Mouse (Mus musculus) frontal cortex, adult (tissue): Measurements from ENCODE around the gene Nyx.
"Not testable (repeated sequence)": the region's sequence is repeated elsewhere in the genome, so short reads cannot be mapped to it uniquely, and the experiment has no call there.

Source experiments
- ATAC-seq: cut with Nextera tagmentation; 2 replicates; pipeline ENCODE4 v1.9.2; 2017; ENCODE audit warnings: mild to moderate bottlenecking, moderate library complexity, mixed read lengths; ENCODE audit not compliant: low TSS enrichment

Gene Nyx

DNA sequence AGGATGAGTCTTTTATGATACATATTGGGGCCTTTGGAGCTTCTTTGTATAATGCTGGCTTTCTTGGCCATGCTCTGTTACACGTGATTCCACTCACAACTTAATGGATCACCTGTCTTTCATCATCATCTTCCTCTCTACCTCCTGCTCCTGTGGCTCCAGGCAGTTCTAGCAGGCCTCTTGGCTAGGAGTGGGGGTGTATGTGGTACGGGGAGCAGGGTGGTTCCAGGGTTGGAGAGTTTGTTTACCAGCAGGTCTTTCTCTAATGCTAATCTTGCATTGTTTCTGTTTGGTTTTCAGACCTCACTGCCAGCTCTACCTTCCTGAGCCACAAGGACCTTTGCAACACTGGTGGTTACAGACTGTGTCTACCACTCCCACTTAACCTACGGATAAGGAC is at the start of gene Nyx:
Gene Nyx (plus strand): TSS at position 301 of the 400 bp plus-strand sequence.
- no peak for ATAC-seq

DNA sequence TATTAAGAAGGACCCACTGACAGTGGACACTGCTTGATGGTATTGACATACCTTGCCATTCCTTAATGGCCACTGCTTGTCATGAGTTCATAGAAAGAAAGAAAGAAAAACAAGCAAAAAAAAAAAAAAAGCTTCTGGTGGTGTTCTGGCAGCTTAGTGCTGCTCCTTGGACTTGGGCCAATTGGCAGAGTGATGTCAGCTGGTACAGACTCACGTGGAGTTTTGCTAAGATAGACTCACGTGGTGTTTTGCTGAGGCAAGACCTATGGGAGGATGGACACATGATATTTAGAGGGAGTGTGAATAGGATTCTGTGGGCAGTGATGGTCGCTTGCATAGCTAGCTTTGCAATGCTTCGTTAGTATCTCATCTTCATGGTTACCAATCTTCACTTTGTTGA is 43.9 kb upstream of the Nyx start:
- ATAC-seq = no peak

DNA sequence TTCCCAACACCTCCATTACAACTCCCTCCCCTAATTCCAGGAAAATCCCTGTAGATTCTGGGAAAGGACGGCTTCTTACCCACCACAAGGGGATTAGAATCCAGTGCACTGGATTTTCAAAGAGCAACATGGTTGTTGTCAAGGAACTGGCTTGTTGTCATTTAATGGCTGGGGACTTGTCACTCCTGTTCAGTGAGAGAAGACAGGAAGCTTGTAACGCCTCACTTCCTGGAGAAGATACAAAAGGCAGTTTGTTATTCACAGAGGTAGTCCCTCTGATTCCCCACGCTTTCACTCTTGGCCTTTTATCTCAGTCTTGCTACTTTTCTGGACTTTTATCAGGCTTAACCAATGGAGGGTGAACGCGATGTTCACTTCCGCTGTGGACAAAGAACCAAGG is 34.5 kb upstream of the Nyx start:
- ATAC-seq = no peak

DNA sequence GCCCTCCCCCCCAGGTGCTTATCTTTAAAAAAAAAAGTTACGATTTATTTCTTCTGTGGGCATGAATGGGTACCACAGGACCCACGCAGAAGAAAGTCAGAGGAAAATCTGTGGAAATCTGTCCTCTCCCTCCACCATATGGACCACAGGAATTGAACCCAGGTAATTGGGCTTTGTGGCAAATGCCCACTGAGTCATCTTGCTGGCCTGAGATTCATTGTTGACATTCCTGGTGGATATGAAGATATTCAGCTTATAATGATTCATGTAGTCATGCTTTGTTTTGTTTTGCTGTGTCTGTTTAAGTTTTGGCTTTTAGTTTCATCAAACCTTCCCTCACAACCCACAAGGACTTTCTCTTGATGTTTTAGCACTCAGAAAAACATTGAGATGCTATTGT is 29.9 kb upstream of the Nyx start:
- ATAC-seq = not testable (repeated sequence)

DNA sequence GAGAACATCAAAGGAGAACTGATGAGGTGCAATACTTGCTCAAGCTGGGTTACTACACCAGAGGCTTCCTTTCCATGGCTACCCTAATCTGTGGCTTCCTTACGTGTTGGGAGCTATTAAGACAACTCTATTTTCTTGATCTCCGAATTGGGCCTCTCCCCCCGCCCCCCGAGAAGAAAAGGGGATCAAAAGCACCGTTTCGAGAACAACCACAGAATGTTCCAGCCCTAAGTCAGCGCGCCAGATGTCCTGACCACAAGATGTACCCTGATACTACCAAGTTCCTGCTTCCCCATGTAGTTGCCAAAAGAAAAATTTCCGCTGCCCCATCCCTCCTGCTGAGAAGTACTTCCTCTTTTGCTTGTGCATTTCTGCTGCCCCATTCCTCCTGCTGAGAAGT is 9.4 kb upstream of the Nyx start:
- ATAC-seq = not testable (repeated sequence)

DNA sequence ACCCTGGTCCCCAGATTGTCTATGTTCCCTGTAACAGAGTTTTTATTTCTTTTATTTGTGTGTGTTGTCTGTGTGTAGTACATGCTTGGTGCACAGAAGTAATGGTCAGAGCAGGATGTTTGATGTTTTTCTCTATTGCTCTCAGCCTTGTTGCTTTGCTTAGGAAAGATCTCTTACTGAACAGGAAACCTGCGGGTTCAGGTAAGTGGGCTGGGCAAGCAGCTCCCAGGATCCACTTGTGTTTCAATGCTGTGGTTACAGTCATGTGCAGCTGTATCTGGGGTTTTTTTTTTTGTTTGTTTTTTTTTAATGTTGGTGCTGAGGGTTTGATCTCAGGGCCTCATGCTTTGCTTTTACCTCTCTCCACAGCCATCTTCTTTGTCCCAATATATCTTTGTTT is 7.1 kb upstream of the Nyx start:
- ATAC-seq = no peak

DNA sequence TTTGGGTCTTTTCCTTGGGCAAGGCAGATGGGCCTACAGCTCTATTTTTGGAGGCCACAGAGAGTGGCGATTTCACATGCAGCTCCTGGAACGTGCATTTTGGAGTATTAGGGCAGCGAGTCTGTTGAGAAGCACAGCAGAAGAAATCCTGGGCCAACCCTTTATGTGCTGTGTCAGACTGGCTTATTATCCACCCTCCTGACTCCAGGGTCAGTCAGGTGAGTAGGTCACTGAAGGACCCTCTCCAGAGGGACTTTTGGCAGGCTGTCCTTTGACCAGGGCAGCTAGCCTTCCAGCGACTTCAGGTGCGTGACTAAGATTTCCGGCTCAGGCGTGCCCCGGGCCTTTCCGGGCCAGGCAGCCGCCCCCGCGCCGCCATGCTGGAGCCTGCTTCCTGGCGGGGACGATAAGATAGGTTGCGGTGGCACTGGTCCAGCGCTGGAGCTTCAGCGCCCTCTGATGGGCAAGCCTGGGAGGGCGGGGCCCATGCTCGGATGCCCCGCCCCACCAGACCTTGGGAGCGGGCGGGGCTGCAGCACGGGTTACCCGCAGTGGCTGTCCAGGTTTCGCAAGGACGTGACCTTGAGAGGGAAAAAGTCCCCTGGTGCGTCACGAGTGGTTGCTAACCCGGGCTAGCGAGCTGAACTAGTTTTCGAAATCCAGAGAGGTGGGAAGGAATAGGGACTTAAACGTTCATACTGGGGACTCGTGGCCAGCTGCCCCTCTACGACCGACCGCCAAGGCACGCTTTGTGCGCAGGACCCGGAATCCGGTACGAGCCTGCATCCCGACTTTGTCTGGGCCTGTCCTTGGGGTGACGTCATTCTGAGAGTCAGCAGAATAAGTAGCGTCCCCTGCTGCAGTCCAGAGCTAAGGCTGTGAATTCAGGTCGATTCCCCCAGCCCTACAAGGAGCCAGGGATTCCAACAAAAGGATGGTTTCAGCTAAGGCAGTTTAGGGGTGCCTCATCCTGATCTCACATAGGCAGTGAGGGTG is 4.3 kb upstream of the Nyx start:
- ATAC-seq = peak; percentile 87

DNA sequence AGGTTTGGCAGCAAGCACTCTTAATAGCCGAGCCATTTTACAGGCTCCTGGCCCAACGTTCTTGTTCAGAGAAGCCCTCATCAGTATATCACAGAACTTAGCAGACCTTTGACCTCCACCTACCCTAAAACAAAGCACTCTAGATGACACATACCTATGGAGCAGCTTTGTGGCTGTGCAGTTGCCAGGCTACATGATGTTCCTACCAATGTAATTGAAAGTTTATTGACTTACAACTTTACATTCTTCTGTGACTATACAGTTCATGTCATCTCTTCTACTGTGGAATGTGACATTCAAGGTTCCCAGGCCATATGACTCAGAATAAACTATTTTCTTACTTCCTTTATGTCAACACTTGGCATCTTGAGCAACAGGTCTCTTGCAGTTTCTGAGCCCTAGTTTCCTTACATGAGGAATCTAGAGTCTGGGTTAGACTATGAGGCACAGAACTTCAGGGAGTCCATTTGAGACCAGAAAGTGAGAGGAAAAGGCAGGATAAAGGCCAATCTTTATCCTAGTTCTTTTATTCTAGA is 2.9 kb upstream of the Nyx start:
- no peak for ATAC-seq

DNA sequence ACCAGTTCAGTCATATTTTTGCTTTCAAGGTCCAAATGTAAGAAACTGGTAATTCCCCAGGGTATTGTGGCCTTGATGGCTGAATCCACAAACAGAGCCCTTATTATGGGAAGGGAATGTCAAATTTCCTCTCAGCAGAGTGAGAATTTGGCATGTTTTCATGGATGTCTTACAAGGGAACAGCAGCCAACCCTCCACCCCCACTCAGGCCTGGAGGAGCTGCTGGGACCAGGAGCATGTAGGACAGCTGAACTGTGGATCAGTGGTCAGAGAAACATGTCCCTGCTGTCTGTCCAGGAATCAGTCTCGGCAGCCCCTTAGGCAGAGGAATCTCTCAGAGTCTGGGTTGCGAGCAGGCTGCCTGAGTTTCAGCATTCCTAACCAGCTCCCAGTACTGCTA is 771 bp downstream of the Nyx start:
- ATAC-seq = no peak

DNA sequence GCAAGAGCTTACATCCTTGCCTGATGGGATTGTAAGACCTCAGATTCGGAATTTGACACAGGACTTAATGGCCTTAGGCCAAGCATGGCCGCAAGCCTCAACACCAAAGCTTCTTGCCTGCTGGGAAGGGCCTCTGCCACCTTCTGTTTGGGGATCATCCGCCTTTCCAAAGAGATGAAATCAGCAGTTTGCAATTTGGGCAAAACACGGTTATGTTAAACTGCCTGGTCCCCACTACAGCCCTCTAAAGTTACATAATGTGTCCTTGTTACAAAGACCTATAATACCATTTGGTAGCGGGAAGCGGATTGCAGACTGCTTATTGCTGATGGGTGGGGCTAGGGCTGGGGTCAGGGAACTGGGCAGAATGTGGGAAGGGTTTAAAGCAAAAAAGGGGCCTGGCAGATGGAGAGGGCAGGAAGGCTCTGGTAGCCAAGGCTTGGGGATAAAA is 1.2 kb downstream of the Nyx start:
- ATAC-seq = no peak

DNA sequence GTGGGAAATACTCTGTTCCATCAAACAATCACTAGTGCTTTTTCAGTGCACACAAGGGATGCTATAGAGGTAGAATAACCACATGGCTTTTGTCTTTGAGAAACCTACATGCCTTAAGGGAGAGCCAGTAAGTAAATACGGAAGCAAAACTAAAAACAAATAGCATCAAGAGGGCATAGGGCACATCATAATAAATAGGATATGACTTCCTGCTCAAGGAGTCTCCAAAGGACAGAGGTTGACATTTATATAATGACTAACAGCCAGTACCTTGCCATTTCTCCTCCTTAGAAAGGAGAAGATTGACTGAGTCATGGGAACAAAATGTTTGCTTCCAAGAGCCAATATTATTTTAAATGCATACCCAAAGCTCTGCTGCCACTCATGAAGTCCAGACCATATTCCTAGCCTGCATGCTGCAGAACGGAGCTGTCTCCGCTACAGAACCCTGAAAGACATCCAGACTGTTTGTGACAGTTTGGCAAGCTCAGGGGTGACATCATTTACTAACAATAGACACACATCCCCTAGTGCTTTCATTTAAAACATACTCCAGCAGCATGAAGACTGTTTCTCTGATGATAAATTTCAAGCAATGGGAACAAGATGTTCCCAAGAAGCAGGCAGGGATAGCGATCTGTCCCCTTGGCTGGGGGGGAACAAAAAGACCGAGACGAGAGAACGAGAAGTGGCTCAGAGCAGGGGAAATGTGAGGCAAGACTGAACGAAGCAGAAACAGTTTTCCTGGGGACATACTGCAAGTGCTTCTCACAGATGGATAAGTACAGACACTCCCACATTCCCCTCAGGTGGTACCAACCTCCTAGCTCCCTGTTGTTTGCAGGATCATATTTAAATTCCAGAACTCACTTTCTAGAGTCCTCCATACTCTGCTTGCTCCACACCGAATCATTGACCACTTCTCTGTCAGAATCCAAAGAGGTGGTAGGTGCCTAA is 3.5 kb downstream of the Nyx start:
- peak; percentile 86 for ATAC-seq

DNA sequence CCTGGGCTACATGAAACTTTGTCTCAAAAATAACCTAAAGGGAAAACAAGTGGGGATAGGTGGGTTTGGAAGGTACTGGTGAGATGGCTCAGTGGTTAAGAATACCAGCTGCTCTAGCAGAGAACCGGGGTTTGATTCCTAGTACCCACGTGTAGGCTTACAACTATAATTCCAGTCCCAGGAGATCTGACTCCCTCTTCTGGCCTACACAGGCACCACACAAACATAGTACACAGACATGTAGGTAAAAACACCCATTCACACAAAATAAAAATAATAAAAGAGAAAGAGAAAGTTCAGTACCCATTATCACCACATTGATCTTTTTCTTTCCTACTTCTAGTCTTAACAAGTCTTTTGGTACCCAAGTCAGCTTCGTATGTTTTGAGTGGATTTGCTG is 6.0 kb downstream of the Nyx start:
- no peak for ATAC-seq

DNA sequence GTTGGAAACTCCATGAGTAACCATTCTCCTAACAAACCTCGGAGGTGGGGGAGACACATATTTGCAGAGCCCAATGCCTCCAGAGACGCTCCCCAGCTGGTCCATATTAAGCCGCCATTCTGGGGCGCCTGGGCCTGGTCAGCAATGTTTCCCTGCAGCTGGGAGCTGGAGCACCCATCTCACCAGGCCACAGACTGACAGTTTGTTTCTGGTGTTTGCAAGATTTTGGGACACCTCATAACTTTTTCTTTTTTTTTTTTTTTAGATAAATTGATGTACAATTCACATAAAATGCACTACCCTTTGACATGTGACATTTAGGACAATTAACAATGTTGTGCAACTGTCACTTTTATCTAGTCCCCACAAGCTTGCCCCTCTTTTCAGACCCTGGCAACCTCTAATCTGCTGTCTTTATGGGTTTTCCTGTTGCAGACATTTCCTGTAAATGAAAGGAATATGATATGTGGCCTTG is 6.9 kb downstream of the Nyx start:
- ATAC-seq = no peak

DNA sequence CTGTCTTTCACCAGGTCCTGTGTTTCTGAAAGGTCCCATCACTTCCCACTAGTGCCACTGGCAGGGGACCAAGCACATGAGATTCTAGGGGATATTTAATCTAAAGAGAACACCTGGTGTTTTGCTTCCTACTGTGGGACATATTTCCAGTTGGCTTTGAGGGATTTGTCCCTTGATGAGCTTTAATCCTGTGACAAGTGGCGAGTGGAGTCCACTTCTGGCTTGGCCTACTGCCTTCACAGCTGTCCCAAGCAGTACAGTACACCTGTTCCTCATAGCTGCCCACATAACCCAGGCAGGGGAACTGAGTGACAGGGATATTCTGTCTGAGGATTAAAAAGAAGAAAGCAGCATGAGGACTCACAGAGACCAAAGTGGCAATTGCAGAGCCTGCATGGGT is 9.5 kb downstream of the Nyx start:
- ATAC-seq = no peak

DNA sequence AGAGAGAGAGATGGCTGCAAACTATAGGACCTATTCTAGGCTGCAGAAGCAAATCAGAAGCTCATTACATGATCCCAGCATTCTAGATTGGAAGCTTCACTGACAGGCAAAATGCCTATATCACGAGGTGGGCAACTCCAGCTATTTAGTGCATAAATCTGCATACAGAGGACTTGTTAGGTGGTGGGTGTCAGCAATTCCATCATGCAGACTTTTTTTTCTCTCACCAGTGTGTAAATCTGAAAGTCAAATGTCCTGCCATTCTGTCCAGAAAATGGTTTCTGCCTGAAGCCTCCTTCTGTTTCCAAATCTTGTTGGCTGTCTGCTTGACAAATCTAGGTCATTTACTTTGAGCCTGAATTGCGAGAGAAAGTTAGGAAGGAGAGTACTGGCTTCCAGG is 11.7 kb downstream of the Nyx start:
- peak; percentile 67 for ATAC-seq

DNA sequence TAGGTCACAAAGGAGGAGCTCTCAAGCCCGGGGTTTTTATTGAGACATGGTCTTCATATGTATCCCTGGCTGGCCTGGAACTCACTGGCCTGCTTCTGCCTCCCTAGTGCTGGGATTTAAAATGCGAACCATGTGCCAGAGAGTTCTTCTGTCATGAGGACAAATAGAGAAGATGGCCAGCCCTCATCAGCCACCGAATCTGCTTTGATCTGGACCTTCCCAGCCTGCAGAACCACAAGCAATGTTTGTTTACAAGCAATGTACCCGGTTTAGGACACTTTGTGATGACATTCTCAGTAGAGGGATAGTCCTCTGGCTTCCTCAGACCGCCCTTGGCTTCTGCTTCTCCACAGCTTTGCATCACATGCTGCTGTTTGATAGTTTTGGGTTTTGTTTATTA is 12.4 kb downstream of the Nyx start:
- no peak for ATAC-seq

DNA sequence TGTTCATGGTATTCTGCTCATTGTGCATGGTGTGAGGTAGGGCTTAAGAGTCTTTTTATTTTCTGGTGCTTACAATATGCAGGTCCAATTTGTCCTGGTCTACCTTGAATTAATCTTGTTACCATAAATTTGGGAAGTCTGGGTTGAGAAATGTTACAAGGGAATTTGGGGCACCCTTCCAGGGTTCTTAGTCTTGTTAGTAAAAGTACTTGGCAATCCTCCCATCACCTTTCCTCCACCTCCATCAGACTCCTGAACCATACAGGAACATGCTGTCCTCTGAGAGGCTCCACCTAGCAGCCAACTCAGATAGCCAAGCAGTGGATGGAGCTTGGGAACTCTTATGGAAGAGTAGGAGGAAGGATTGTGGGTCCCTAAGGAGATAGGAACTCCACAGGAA is 13.7 kb downstream of the Nyx start:
- no peak for ATAC-seq

DNA sequence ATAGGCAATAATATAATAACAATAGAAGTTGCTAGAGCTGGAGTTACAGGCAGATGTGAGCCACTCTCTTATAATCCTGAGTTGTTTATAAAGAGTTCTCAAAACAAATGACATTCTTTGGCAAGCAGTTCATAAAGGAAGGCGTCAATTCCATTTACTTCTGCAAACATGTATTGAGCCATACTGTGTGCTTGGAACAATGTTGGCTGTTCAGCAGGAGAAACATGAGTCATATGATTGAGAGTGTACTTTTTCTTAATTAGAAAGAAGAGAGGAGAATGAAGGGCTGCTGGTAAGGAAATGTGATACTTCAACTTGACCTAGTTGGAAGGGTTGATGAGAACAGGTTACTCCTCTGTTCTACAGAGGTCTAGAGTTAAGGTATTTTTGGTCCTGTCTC is 16.7 kb downstream of the Nyx start:
- ATAC-seq = peak; percentile 9; the same call in 1 of the 2 replicates

DNA sequence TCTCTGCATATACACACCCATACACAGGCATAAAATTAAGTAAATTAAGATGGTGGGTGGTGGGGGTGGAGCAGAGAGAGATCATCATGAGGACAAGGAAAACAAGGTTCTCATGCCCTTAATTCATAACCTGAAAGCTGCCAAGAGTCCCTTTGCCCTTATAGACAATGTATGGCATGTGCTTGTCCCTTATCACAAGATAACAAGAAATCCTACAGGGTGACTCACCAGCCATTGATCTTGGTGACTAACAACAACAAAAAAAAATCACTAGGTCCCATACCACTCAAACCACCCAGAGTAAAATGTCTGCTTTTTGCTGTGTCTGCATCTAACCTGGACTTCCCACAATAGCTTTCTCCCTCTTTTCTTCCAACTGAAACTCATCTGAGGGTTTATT is 18.5 kb downstream of the Nyx start:
- no peak for ATAC-seq

DNA sequence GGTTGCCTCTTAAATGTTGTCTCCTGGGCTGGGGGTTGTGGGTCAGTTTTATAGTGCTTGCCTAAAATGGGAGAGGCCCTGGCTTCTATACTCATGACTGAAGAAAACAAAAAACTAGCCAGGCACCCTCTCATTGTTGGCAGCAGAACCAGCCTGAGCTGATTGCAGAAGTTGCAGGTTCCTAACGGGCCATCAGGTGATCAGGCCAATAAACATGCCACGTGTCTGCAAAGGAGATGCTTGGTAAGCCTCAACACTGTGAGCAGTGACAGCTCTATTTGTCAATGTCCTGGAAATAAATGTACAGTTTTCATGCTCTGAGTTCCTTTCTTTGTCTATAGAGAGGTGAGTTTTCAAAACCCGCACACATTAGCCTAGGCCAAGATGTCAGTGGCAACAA is 23.1 kb downstream of the Nyx start:
- no peak for ATAC-seq

DNA sequence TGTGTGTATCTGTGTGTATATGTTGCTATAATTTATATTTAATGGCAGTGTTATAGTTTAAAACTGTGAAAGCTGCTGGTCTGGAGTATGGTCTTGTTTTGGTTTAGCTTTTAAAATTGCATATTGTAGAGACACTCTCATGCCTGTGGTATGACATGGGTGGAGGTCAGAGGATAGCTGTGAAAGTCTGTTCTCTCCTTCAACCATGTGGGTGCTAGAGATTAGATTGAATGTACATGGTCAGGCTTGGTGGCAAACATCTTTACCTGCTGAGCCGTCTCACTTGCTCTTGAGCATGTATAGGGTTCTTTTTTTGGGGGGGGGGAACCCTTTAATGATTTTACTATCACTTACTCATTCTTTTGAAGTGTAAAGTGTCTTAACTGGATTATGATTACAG is 23.9 kb downstream of the Nyx start:
- ATAC-seq = no peak

DNA sequence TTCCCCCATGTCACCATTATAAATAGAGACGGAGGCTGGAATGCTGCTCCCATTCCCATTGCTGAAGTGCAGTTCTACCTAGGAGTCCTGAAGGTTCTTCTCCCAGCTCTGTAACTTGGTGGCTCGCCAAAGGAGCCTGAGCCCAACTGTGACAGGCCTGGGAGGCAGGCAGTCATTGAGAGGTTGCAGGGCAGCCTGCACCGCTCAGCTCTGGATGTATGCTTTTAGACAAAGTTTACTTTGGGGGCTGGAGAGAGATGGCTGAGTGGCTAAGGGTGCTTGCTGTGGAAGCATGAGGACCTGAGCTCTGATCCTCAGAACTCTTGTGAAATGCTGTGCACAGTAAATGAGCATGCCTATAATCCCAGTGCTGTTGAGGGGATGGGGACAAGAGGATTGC is 25.0 kb downstream of the Nyx start:
- no peak; the same call in 1 of the 2 replicates for ATAC-seq
